Mouse (Mus musculus) kidney, postnatal 4 days (tissue): ENCODE measurements around the gene Nxph1.

Experiments
- DNase-seq, 2 experiments: peaks; one replicate each; pipeline ENCODE4 v3.0.0; 2021; ENCODE audit warnings: mixed read lengths in 2 of 2

Gene Nxph1

DNA sequence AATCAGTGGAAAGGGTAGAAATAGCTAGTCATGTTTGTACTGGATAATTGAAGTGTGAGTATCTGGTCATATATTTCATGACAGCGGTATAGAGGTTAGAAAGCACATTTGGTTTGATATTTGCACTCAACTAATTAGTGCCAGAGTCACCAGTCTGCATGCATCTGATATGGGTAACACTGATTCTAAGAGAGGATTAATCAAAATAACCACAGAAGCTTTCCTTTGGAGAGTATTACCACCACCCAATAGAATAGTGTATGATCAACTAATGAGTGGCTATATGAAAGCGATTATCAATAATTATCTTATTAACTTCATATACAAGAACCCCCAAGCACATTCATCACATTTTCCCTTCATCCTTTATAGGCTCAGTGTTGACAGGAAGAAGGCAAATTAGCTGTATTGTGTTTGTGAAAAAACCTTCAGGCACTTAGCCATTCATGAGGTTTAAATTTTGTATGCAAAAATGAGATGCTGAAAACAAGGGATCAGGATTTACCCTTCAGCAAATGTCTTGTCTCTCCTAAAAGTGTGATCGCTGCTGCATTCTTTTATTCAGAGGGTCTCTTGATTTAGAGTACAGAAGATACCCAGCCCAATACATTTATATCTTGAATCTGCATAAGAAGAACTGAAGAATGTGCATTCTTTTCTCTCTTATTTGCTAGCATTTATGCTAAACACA lies 185.5 kb downstream of the Nxph1 start:
- DNase-seq: no peak

GRCm38 (mm10) chr6:9147966-9148365 lies 199.7 kb downstream of the Nxph1 start:
- no peak for DNase-seq

- peak in 1 of 2 experiments; percentile 1 for DNase-seq
Measured at GRCm38 (mm10) chr6:9149791-9150190, 201.6 kb downstream of the Nxph1 start.

- DNase-seq: no peak
Measured at GRCm38 (mm10) chr6:9159191-9159590, 211.0 kb downstream of the Nxph1 start.

GRCm38 (mm10) chr6:9182477-9182876 lies 234.2 kb downstream of the Nxph1 start:
- DNase-seq: no peak

DNA sequence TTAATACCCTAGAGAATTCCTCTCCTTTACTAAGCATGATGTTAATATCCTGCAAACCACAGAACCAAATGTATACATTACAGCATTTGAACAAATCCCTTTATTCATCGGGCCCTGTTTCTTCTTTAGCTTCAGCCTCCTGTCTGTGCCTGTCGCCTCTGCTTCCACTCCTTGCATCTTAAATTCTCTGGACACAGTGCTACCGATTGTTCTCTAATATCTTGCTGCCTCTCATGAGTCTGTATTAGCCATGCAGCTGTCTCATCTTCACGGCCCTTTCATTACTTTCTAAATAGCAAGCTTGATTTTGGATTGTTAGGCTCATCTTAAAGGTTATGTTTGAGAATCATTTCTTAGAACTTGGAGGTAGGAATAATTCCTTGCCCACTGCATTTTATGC lies 262.5 kb downstream of the Nxph1 start:
- DNase-seq: no peak

DNA sequence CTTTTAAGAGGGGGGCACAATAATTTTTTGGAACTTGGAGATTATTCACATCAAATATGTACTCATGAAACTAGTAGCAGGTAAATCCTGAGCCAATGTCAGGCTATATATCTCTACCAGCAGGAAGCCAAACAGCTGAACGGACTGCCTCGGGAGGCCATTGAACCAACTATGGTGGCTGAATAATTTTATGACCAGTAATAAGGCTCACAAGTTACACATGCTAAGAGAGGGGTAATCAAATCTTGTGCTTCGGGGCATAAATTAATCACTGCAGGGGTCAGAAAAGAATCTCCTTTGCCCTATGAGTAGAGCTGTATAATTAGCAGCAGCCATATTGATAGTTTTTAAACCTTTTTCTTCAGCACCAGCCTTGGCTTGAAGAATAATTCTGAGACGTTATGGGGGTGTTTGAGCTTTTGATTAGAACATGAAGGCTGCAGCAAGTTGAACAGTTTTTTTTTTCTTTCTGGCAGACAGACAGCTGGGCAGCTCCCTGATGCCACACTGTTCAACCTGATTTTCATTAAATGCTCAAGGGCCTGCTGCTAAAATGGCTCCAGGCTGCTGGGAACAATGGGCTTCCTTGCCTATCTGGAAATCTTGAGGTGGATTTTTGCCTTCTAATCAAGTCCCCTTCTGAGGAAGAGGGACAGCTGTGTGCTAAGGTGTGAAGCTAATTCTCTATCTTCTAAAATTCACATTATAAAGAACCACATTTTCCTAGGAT lies 272.7 kb downstream of the Nxph1 start:
- no peak for DNase-seq

GRCm38 (mm10) chr6:9234802-9235201 lies 286.6 kb downstream of the Nxph1 start:
- DNase-seq: peak; percentile 21 to 27

GRCm38 (mm10) chr6:9267998-9268397 lies 319.8 kb downstream of the Nxph1 start:
- DNase-seq: no peak
